Mouse (Mus musculus): Measurements from ENCODE around the gene Atp5g2.

DNA sequence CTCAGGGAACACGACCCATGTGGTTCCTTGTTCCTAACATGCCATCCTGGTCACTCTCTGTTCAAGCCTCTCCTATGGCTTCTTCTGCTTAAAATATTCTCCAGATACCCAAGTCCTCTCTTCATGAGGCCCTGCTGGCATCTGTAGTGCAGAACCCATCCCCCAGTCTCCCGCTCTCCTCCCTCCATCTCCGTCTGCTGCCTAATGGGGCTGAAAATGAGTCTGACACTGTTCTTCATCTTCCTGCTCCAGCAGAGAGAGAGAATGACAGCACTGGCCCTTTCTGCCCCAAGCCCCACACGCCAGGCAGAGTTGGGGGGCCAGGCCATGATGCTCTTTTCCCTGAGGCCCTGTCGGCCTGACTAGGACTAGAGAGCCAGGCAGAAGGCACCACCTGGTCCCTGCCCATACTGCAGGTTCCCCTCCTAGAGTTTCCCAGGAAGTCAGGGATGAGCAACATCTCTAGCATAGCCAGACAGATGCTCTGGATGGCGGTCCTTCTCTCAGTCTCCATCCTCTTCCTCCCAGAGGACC, 35.7 kb upstream of the Atp5g2 start:
- no peak for TF ChIP-seq CTCF (IDR thresholded peaks at IDR 0.05)
- TF ChIP-seq EP300 (IDR thresholded peaks at IDR 0.05) = no peak
